Mouse (Mus musculus): ENCODE measurements around the gene Gas2l1. TPM values are rescaled to one million over a fixed set of nuclear protein-coding genes. Genes with fewer than 3 reads are reported as not detected.

Gas2l1 gene
- polyA plus RNA-seq, 2 experiments, result 10.9 to 12.1 TPM

- Histone ChIP-seq H3K27me3 (ENCODE audit: control insufficient read depth, insufficient read depth, low read length) (peaks cover 73% of the 10 kb centered on the region), H3K9me3 (ENCODE audit: control insufficient read depth, low read length) (no peaks in the 10 kb centered on the region), H3K4me2 (ENCODE audit: low read depth) (peak overlapping the region; percentile 59), H3K9ac (replicated peaks) (no peak overlapping the region), H3K4me3 (ENCODE audit: insufficient read depth in 1 of 2, low read depth in 2 of 2, low read length in 2 of 2) (peak overlapping the region in 1 of 2 experiments; percentile 46; a peak in 2 of 4 replicates), H3K36me3 (replicated peaks; ENCODE audit: control insufficient read depth, insufficient read depth, low read depth) (no peaks in the 10 kb centered on the region), H3K4me1 (replicated peaks; ENCODE audit: control insufficient read depth in 2 of 2, insufficient read depth in 2 of 2, low read length in 1 of 2) (no peaks in the 10 kb centered on the region; a peak in 1 of 4 replicates), H3K27ac (no peak overlapping the region)
- ATAC-seq (ENCODE audit: insufficient read depth), result no peak
- TF ChIP-seq EP300 (IDR thresholded peaks at IDR 0.05; ENCODE audit: low read depth), result no peak
- no peak for TF ChIP-seq CTCF (IDR thresholded peaks at IDR 0.05; ENCODE audit: low read depth)
- 13% methylated on average over 8 of the region's 8 CpGs for WGBS (ENCODE audit: insufficient replicate concordance)
- DNase-seq (ENCODE audit: low read depth in 3 of 3, low spot score in 3 of 3), result no peak
Observed at GRCm38 (mm10) chr11:5057541-5057855, 7.6 kb downstream of the Gas2l1 start.

GRCm38 (mm10) chr11:5057064-5057463, 8.1 kb downstream of the Gas2l1 start:
- Histone ChIP-seq H3K9me3 (ENCODE audit: control insufficient read depth, low read length) (no peaks in the 10 kb centered on the region), H3K4me1 (replicated peaks; ENCODE audit: control insufficient read depth in 2 of 2, insufficient read depth in 2 of 2, low read length in 1 of 2) (no peaks in the 10 kb centered on the region; a peak in 1 of 4 replicates), H3K36me3 (replicated peaks; ENCODE audit: control insufficient read depth, insufficient read depth, low read depth) (no peaks in the 10 kb centered on the region), H3K4me3 (ENCODE audit: insufficient read depth in 1 of 2, low read depth in 2 of 2, low read length in 2 of 2) (no peak overlapping the region), H3K4me2 (ENCODE audit: low read depth) (no peak overlapping the region), H3K9ac (replicated peaks) (no peak overlapping the region), H3K27me3 (ENCODE audit: control insufficient read depth, insufficient read depth, low read length) (peaks cover 69% of the 10 kb centered on the region), H3K27ac (no peak overlapping the region)
- ATAC-seq (ENCODE audit: insufficient read depth) (no peak), DNase-seq (ENCODE audit: low read depth in 3 of 3, low spot score in 3 of 3) (no peak)
- 57% methylated on average over 8 of the region's 8 CpGs for WGBS (ENCODE audit: insufficient replicate concordance)
- TF ChIP-seq CTCF (IDR thresholded peaks at IDR 0.05; ENCODE audit: low read depth) (no peak), EP300 (IDR thresholded peaks at IDR 0.05; ENCODE audit: low read depth) (no peak)

- H3K9me3 ChIP-seq (ENCODE audit: control insufficient read depth, low read length), result no peaks in the 10 kb centered on the region
- H3K4me3 ChIP-seq (ENCODE audit: insufficient read depth in 1 of 2, low read depth in 2 of 2, low read length in 2 of 2), result no peak overlapping the region
- WGBS (ENCODE audit: insufficient replicate concordance), result 45% methylated on average over 23 of the region's 23 CpGs
- no peak overlapping the region for H3K4me2 ChIP-seq (ENCODE audit: low read depth)
- H3K9ac ChIP-seq (replicated peaks), result no peak overlapping the region
- peaks cover 61% of the 10 kb centered on the region for H3K27me3 ChIP-seq (ENCODE audit: control insufficient read depth, insufficient read depth, low read length)
- H3K27ac ChIP-seq, result no peak overlapping the region
- TF ChIP-seq CTCF (IDR thresholded peaks at IDR 0.05; ENCODE audit: low read depth) (no peak), EP300 (IDR thresholded peaks at IDR 0.05; ENCODE audit: low read depth) (no peak)
- H3K4me1 ChIP-seq (replicated peaks; ENCODE audit: control insufficient read depth in 2 of 2, insufficient read depth in 2 of 2, low read length in 1 of 2), result no peaks in the 10 kb centered on the region
- ATAC-seq (ENCODE audit: insufficient read depth) (no peak), DNase-seq (ENCODE audit: low read depth in 3 of 3, low spot score in 3 of 3) (no peak)
- no peaks in the 10 kb centered on the region for H3K36me3 ChIP-seq (replicated peaks; ENCODE audit: control insufficient read depth, insufficient read depth, low read depth)
Observed at GRCm38 (mm10) chr11:5055945-5056938, 8.9 kb downstream of the Gas2l1 start.

GRCm38 (mm10) chr11:5054874-5055273, 10.3 kb downstream of the Gas2l1 start:
- DNase-seq (ENCODE audit: low read depth in 3 of 3, low spot score in 3 of 3) (no peak), ATAC-seq (ENCODE audit: insufficient read depth) (no peak)
- WGBS (ENCODE audit: insufficient replicate concordance), result 56% methylated on average over 6 of the region's 6 CpGs
- peaks cover 47% of the 10 kb centered on the region for H3K27me3 ChIP-seq (ENCODE audit: control insufficient read depth, insufficient read depth, low read length)
- TF ChIP-seq CTCF (IDR thresholded peaks at IDR 0.05; ENCODE audit: low read depth) (no peak), EP300 (IDR thresholded peaks at IDR 0.05; ENCODE audit: low read depth) (no peak)
- H3K9me3 ChIP-seq (ENCODE audit: control insufficient read depth, low read length), result no peaks in the 10 kb centered on the region
- H3K4me2 ChIP-seq (ENCODE audit: low read depth), result no peak overlapping the region
- H3K4me3 ChIP-seq (ENCODE audit: insufficient read depth in 1 of 2, low read depth in 2 of 2, low read length in 2 of 2), result no peak overlapping the region
- no peak overlapping the region for H3K9ac ChIP-seq (replicated peaks)
- no peaks in the 10 kb centered on the region for H3K36me3 ChIP-seq (replicated peaks; ENCODE audit: control insufficient read depth, insufficient read depth, low read depth)
- H3K27ac ChIP-seq, result no peak overlapping the region
- H3K4me1 ChIP-seq (replicated peaks; ENCODE audit: control insufficient read depth in 2 of 2, insufficient read depth in 2 of 2, low read length in 1 of 2), result no peaks in the 10 kb centered on the region

DNA sequence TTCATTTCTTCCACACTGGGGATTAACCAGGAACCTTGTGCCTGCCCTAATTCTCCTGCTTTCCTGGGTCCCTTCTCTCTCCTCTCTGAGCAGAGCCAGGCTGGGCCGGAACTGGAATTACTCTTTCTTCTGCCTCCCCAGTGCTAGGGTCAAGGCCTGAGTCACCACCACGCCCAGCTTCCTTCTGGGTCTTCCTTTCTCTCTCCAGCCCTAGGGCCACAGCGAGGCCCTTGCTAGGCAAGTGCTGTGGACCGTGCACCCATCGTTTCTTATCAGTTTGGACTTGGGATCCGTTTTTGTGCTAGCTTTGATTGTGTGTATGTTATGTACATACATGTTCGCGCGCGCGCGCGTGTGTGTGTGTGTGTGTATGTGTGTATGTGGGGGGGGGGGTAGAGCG, 11.0 kb downstream of the Gas2l1 start:
- 68% methylated on average over 14 of the region's 14 CpGs for WGBS (ENCODE audit: insufficient replicate concordance)
- Histone ChIP-seq H3K4me2 (ENCODE audit: low read depth) (no peak overlapping the region), H3K27ac (no peak overlapping the region), H3K4me1 (replicated peaks; ENCODE audit: control insufficient read depth in 2 of 2, insufficient read depth in 2 of 2, low read length in 1 of 2) (no peaks in the 10 kb centered on the region), H3K9ac (replicated peaks) (no peak overlapping the region), H3K4me3 (ENCODE audit: insufficient read depth in 1 of 2, low read depth in 2 of 2, low read length in 2 of 2) (no peak overlapping the region), H3K27me3 (ENCODE audit: control insufficient read depth, insufficient read depth, low read length) (peaks cover 40% of the 10 kb centered on the region), H3K9me3 (ENCODE audit: control insufficient read depth, low read length) (no peaks in the 10 kb centered on the region), H3K36me3 (replicated peaks; ENCODE audit: control insufficient read depth, insufficient read depth, low read depth) (no peaks in the 10 kb centered on the region)
- TF ChIP-seq EP300 (IDR thresholded peaks at IDR 0.05; ENCODE audit: low read depth) (no peak), CTCF (IDR thresholded peaks at IDR 0.05; ENCODE audit: low read depth) (no peak)
- no peak for DNase-seq (ENCODE audit: low read depth in 3 of 3, low spot score in 3 of 3)
- ATAC-seq (ENCODE audit: insufficient read depth), result no peak
